Mouse (Mus musculus): ENCODE results near the gene A630001G21Rik.

A630001G21Rik gene

GRCm38 (mm10) chr1:85767754-85768153 lies 10.7 kb downstream of the A630001G21Rik start:
- DNase-seq (ENCODE audit: low spot score): no peak

- DNase-seq (ENCODE audit: low spot score): no peak
Measured at GRCm38 (mm10) chr1:85766120-85766519, 12.3 kb downstream of the A630001G21Rik start.

- DNase-seq (ENCODE audit: low spot score): no peak
Measured at GRCm38 (mm10) chr1:85764291-85764690, 14.2 kb downstream of the A630001G21Rik start.

GRCm38 (mm10) chr1:85763386-85763785 lies 15.1 kb downstream of the A630001G21Rik start:
- DNase-seq (ENCODE audit: low spot score): no peak

GRCm38 (mm10) chr1:85761665-85762064 lies 16.8 kb downstream of the A630001G21Rik start:
- no peak for DNase-seq (ENCODE audit: low spot score)

GRCm38 (mm10) chr1:85758969-85759293 lies 19.5 kb downstream of the A630001G21Rik start:
- peak; percentile 3 for DNase-seq (ENCODE audit: low spot score)

GRCm38 (mm10) chr1:85758231-85758968 lies 20.0 kb downstream of the A630001G21Rik start:
- no peak for DNase-seq (ENCODE audit: low spot score)

- no peak for DNase-seq (ENCODE audit: low spot score)
Measured at GRCm38 (mm10) chr1:85757531-85758230, 20.8 kb downstream of the A630001G21Rik start.

- no peak for DNase-seq (ENCODE audit: low spot score)
Measured at GRCm38 (mm10) chr1:85751932-85752680, 26.3 kb downstream of the A630001G21Rik start.

GRCm38 (mm10) chr1:85751494-85751893 lies 26.9 kb downstream of the A630001G21Rik start:
- DNase-seq (ENCODE audit: low spot score): peak; percentile 17

- DNase-seq (ENCODE audit: low spot score): no peak
Measured at GRCm38 (mm10) chr1:85750650-85751049, 27.8 kb downstream of the A630001G21Rik start.

GRCm38 (mm10) chr1:85749829-85750228 lies 28.6 kb downstream of the A630001G21Rik start:
- DNase-seq (ENCODE audit: low spot score): no peak

- DNase-seq (ENCODE audit: low spot score): no peak
Measured at GRCm38 (mm10) chr1:85746511-85746910, 31.9 kb downstream of the A630001G21Rik start.

GRCm38 (mm10) chr1:85744539-85744938 lies 33.9 kb downstream of the A630001G21Rik start:
- no peak for DNase-seq (ENCODE audit: low spot score)

- peak; percentile 74 for DNase-seq (ENCODE audit: low spot score)
Measured at GRCm38 (mm10) chr1:85742916-85743505, 35.4 kb downstream of the A630001G21Rik start.

- no peak for DNase-seq (ENCODE audit: low spot score)
Measured at GRCm38 (mm10) chr1:85742333-85742732, 36.1 kb downstream of the A630001G21Rik start.

- no peak for DNase-seq (ENCODE audit: low spot score)
Measured at GRCm38 (mm10) chr1:85740923-85741322, 37.5 kb downstream of the A630001G21Rik start.

- DNase-seq (ENCODE audit: low spot score): no peak
Measured at GRCm38 (mm10) chr1:85739819-85740218, 38.6 kb downstream of the A630001G21Rik start.

GRCm38 (mm10) chr1:85739000-85739399 lies 39.4 kb downstream of the A630001G21Rik start:
- DNase-seq (ENCODE audit: low spot score): no peak

GRCm38 (mm10) chr1:85736355-85737184 lies 41.9 kb downstream of the A630001G21Rik start:
- DNase-seq (ENCODE audit: low spot score): peak; percentile 89

- no peak for DNase-seq (ENCODE audit: low spot score)
Measured at GRCm38 (mm10) chr1:85735463-85736123, 42.9 kb downstream of the A630001G21Rik start.

All from embryo, embryonic 10.5 days (tissue).